Mouse (Mus musculus) C2C12 (cell line): ENCODE results near the gene Plekhh2. TPM values are rescaled to one million over a fixed set of nuclear protein-coding genes. Genes with fewer than 3 reads are reported as not detected.

Experiments
- H3K27me3 ChIP-seq: one replicate; pipeline ENCODE4 v1.6.1; 2011; ENCODE audit not compliant: control insufficient read depth, insufficient read depth, insufficient read length
- H3K36me3 ChIP-seq: one replicate; pipeline ENCODE4 v1.6.1; 2011; ENCODE audit not compliant: control insufficient read depth, insufficient read depth
- H3K4me3 ChIP-seq: one replicate; pipeline ENCODE4 v1.5.1; 2011; ENCODE audit warnings: mild to moderate bottlenecking, control low read depth; ENCODE audit not compliant: poor library complexity, insufficient read depth, severe bottlenecking
- H3K79me2 ChIP-seq: one replicate; pipeline ENCODE4 v1.6.1; 2011; ENCODE audit not compliant: control insufficient read depth, insufficient read depth
- H3K79me3 ChIP-seq: one replicate; pipeline ENCODE4 v1.6.1; 2011; ENCODE audit warnings: low read depth, control low read depth
- H3ac ChIP-seq: one replicate; pipeline ENCODE3; 2011; ENCODE audit warnings: low read depth; ENCODE audit not compliant: control insufficient read depth, insufficient read length
- CEBPB ChIP-seq: IDR thresholded peaks from one replicate; pipeline ENCODE4 v1.6.1; 2011; ENCODE audit warnings: low read depth, mild to moderate bottlenecking, control low read depth, moderate library complexity
- CTCF ChIP-seq: IDR thresholded peaks from one replicate; pipeline ENCODE4 v1.5.1; 2011; ENCODE audit not compliant: control insufficient read depth, insufficient read depth, insufficient read length
- FOSL1 ChIP-seq: IDR thresholded peaks from one replicate; pipeline ENCODE4 v1.8.0; 2011; ENCODE audit warnings: mild to moderate bottlenecking, low read length; ENCODE audit not compliant: poor library complexity, insufficient read depth, severe bottlenecking
- MAX ChIP-seq: IDR thresholded peaks from one replicate; pipeline ENCODE4 v1.6.1; 2011; ENCODE audit warnings: mild to moderate bottlenecking, control low read depth
- MYOD1 ChIP-seq: IDR thresholded peaks from one replicate; pipeline ENCODE4 v1.6.1; 2011; ENCODE audit warnings: low read depth; ENCODE audit not compliant: control insufficient read depth, insufficient read length
- MYOG ChIP-seq: IDR thresholded peaks from one replicate; pipeline ENCODE4 v1.6.1; 2011; ENCODE audit not compliant: control insufficient read depth, insufficient read length; ENCODE audit errors: extremely low read depth
- USF1 ChIP-seq: IDR thresholded peaks from one replicate; pipeline ENCODE4 v1.6.1; 2011; ENCODE audit warnings: low read depth, mild to moderate bottlenecking, control low read depth, moderate library complexity
- polyA plus RNA-seq: library from polyadenylated mRNA; unstranded; fragments of >200 nt; fragmentation: generic; extraction: Trizol; gene quantifications from one replicate; pipeline ENCODE4 v1.2.1, GENCODE M21; 2012; ENCODE audit warnings: missing spikeins

The Plekhh2 gene
- polyA plus RNA-seq, 1 experiment: 8.7 TPM

DNA sequence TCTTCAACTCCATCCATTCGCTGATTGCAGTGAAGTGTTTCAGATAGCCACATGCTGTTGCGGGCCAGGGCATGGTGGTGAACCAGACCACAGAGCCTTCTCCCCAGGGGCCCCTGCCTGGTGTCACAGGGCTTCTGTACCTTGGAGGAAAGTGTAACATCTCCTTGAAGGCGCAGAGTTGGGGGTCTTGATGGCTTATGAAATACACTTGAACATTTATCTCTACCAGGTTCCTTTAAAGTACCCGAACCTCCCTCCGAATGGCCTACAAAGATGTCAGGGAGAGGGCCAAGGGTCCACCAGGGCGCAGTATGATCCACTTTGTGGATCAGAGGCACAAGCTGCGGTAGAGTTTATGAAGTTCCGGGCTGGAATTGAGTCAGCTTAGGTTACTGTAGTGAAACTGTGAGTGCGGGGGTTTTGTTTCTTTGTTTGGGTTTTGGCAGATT is 115.2 kb downstream of the Plekhh2 start:
- no peaks in the 10 kb centered on the region for H3K36me3 ChIP-seq
- no peak overlapping the region for H3ac ChIP-seq
- H3K4me3 ChIP-seq: no peak overlapping the region
- TF ChIP-seq FOSL1 (no peak), MAX (no peak), CTCF (no peak), CEBPB (no peak), MYOD1 (no peak), USF1 (no peak), MYOG (no peak)
- no peaks in the 10 kb centered on the region for H3K27me3 ChIP-seq
- H3K79me2 ChIP-seq: no peaks in the 10 kb centered on the region
- H3K79me3 ChIP-seq: no peaks in the 10 kb centered on the region

DNA sequence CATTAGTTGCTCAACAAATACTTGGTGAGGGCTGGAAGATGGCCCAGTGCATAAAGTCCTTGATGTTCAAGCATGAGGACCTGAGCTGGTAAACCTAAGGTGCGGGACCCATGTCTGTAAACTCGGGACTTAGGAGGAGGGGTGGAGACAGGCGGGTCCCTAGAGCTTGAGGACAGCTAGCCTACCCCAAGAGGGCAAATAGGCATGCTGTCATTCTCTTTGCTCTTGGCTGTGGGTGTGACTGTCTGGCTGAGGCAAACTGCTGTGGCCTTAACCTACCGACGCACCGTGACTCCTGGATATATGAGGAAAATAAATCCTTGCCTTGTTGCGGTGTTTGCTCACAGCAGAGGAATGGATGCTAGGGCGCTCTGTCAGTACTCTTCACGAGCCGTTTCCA is 116.0 kb downstream of the Plekhh2 start:
- Histone ChIP-seq H3K4me3 (no peak overlapping the region), H3K36me3 (no peaks in the 10 kb centered on the region), H3K79me3 (no peaks in the 10 kb centered on the region), H3K79me2 (no peaks in the 10 kb centered on the region), H3K27me3 (no peaks in the 10 kb centered on the region), H3ac (no peak overlapping the region)
- TF ChIP-seq MYOD1 (no peak), CTCF (no peak), MYOG (no peak), CEBPB (no peak), FOSL1 (no peak), MAX (no peak), USF1 (no peak)

- Histone ChIP-seq H3K27me3 (no peaks in the 10 kb centered on the region), H3K4me3 (no peak overlapping the region), H3K36me3 (no peaks in the 10 kb centered on the region), H3ac (no peak overlapping the region), H3K79me2 (no peaks in the 10 kb centered on the region), H3K79me3 (no peaks in the 10 kb centered on the region)
- no peak for TF ChIP-seq FOSL1
- TF ChIP-seq MYOG: no peak
- no peak for TF ChIP-seq CTCF
Measured at GRCm38 (mm10) chr17:84628611-84629010, 116.9 kb downstream of the Plekhh2 start.

GRCm38 (mm10) chr17:84631836-84632235 is 120.1 kb downstream of the Plekhh2 start:
- H3K36me3 ChIP-seq: no peaks in the 10 kb centered on the region
- no peak overlapping the region for H3K4me3 ChIP-seq
- H3K79me2 ChIP-seq: no peaks in the 10 kb centered on the region
- H3ac ChIP-seq: no peak overlapping the region
- H3K27me3 ChIP-seq: no peaks in the 10 kb centered on the region
- H3K79me3 ChIP-seq: no peaks in the 10 kb centered on the region
- TF ChIP-seq CEBPB (no peak), FOSL1 (no peak), CTCF (no peak), MAX (no peak), MYOD1 (no peak), USF1 (no peak), MYOG (no peak)

- Histone ChIP-seq H3K27me3 (no peaks in the 10 kb centered on the region), H3K36me3 (no peaks in the 10 kb centered on the region), H3K79me3 (no peaks in the 10 kb centered on the region), H3ac (no peak overlapping the region), H3K4me3 (no peak overlapping the region), H3K79me2 (no peaks in the 10 kb centered on the region)
- TF ChIP-seq MAX (no peak), FOSL1 (no peak), MYOD1 (no peak), CTCF (no peak), MYOG (no peak), USF1 (no peak), CEBPB (no peak)
Measured at GRCm38 (mm10) chr17:84633443-84633842, 121.7 kb downstream of the Plekhh2 start.

GRCm38 (mm10) chr17:84636328-84636727 is 124.6 kb downstream of the Plekhh2 start:
- no peak overlapping the region for H3ac ChIP-seq
- TF ChIP-seq CEBPB: no peak
- no peak for TF ChIP-seq MYOG
- TF ChIP-seq FOSL1: no peak
- no peak for TF ChIP-seq USF1
- TF ChIP-seq MYOD1: no peak
- TF ChIP-seq MAX: no peak
- no peak for TF ChIP-seq CTCF
- no peaks in the 10 kb centered on the region for H3K79me2 ChIP-seq
- H3K4me3 ChIP-seq: no peak overlapping the region
- no peaks in the 10 kb centered on the region for H3K27me3 ChIP-seq
- H3K79me3 ChIP-seq: no peaks in the 10 kb centered on the region
- H3K36me3 ChIP-seq: no peaks in the 10 kb centered on the region
